Mouse (Mus musculus): ENCODE data around the gene Smim24. TPM values are rescaled to one million over a fixed set of nuclear protein-coding genes. Genes with fewer than 3 reads are reported as not detected.
A peak's percentile ranks its signal among the peaks of the same experiment; 100 is the strongest.

The Smim24 gene
- polyA plus RNA-seq, 1 experiment from 2014 or later: 1,233 TPM

GRCm38 (mm10) chr10:81367207-81367495 lies 25.7 kb upstream of the Smim24 start:
- peaks cover 67% of the 10 kb centered on the region for H3K36me3 ChIP-seq (ENCODE audit: control insufficient read depth, insufficient read depth)
- H3K9me3 ChIP-seq (ENCODE audit: control insufficient read depth): no peaks in the 10 kb centered on the region
- H3K4me2 ChIP-seq (replicated peaks; ENCODE audit: low read depth): no peak overlapping the region
- no peak overlapping the region for H3K27ac ChIP-seq (ENCODE audit: low read depth, low read length)
- no peak overlapping the region for H3K9ac ChIP-seq (ENCODE audit: low read depth, low read length)
- no peak for TF ChIP-seq CTCF (IDR thresholded peaks at IDR 0.05; ENCODE audit: low read depth)
- H3K4me1 ChIP-seq (replicated peaks; ENCODE audit: control insufficient read depth, insufficient read depth, low read length): peaks cover 32% of the 10 kb centered on the region
- no peak overlapping the region for H3K4me3 ChIP-seq (ENCODE audit: low read depth, low read length)
- no peaks in the 10 kb centered on the region for H3K27me3 ChIP-seq (replicated peaks; ENCODE audit: control insufficient read depth, insufficient read depth, low read length)
- no peak for ATAC-seq
- 89% methylated on average over 6 of the region's 6 CpGs for WGBS

- TF ChIP-seq CTCF (IDR thresholded peaks at IDR 0.05; ENCODE audit: low read depth): no peak
- Histone ChIP-seq H3K9ac (ENCODE audit: low read depth, low read length) (no peak overlapping the region), H3K4me1 (replicated peaks; ENCODE audit: control insufficient read depth, insufficient read depth, low read length) (peaks cover 11% of the 10 kb centered on the region), H3K4me2 (replicated peaks; ENCODE audit: low read depth) (no peak overlapping the region), H3K27me3 (replicated peaks; ENCODE audit: control insufficient read depth, insufficient read depth, low read length) (no peaks in the 10 kb centered on the region), H3K36me3 (ENCODE audit: control insufficient read depth, insufficient read depth) (peaks cover 46% of the 10 kb centered on the region), H3K9me3 (ENCODE audit: control insufficient read depth) (no peaks in the 10 kb centered on the region), H3K27ac (ENCODE audit: low read depth, low read length) (no peak overlapping the region), H3K4me3 (ENCODE audit: low read depth, low read length) (no peak overlapping the region)
- 90% methylated on average over 10 of the region's 10 CpGs for WGBS
- no peak for ATAC-seq
Measured at GRCm38 (mm10) chr10:81375322-81375721, 17.5 kb upstream of the Smim24 start.

GRCm38 (mm10) chr10:81376561-81377361 lies 16.1 kb upstream of the Smim24 start:
- Histone ChIP-seq H3K4me3 (ENCODE audit: low read depth, low read length) (peak overlapping the region; percentile 86), H3K36me3 (ENCODE audit: control insufficient read depth, insufficient read depth) (peaks cover 31% of the 10 kb centered on the region), H3K9me3 (ENCODE audit: control insufficient read depth) (no peaks in the 10 kb centered on the region), H3K27ac (ENCODE audit: low read depth, low read length) (no peak overlapping the region; the same call in 1 of the 2 replicates), H3K27me3 (replicated peaks; ENCODE audit: control insufficient read depth, insufficient read depth, low read length) (no peaks in the 10 kb centered on the region), H3K4me1 (replicated peaks; ENCODE audit: control insufficient read depth, insufficient read depth, low read length) (peaks cover 11% of the 10 kb centered on the region), H3K9ac (ENCODE audit: low read depth, low read length) (0 out of 2 replicates have a peak overlapping the region, but pooled peaks have one; percentile 91), H3K4me2 (replicated peaks; ENCODE audit: low read depth) (peak overlapping the region; percentile 93)
- ATAC-seq: no peak
- 17% methylated on average over 6 of the region's 6 CpGs for WGBS
- TF ChIP-seq CTCF (IDR thresholded peaks at IDR 0.05; ENCODE audit: low read depth): peak; percentile 31; the same call in 1 of the 2 replicates

GRCm38 (mm10) chr10:81377362-81377664 lies 15.5 kb upstream of the Smim24 start:
- Histone ChIP-seq H3K9ac (ENCODE audit: low read depth, low read length) (peak overlapping the region; percentile 91), H3K27me3 (replicated peaks; ENCODE audit: control insufficient read depth, insufficient read depth, low read length) (no peaks in the 10 kb centered on the region), H3K4me3 (ENCODE audit: low read depth, low read length) (peak overlapping the region; percentile 86), H3K36me3 (ENCODE audit: control insufficient read depth, insufficient read depth) (peaks cover 30% of the 10 kb centered on the region), H3K4me2 (replicated peaks; ENCODE audit: low read depth) (peak overlapping the region; percentile 93), H3K9me3 (ENCODE audit: control insufficient read depth) (no peaks in the 10 kb centered on the region), H3K4me1 (replicated peaks; ENCODE audit: control insufficient read depth, insufficient read depth, low read length) (peaks cover 11% of the 10 kb centered on the region), H3K27ac (ENCODE audit: low read depth, low read length) (no peak overlapping the region; the same call in 1 of the 2 replicates)
- TF ChIP-seq CTCF (IDR thresholded peaks at IDR 0.05; ENCODE audit: low read depth): no peak
- 29% methylated on average over 2 of the region's 2 CpGs for WGBS
- ATAC-seq: no peak

- ATAC-seq: no peak; the same call in 1 of the 2 replicates
- Histone ChIP-seq H3K4me3 (ENCODE audit: low read depth, low read length) (peak within 1 kb of the TSS; percentile 86), H3K27me3 (replicated peaks; ENCODE audit: control insufficient read depth, insufficient read depth, low read length) (no peaks in the 10 kb centered on the region), H3K4me1 (replicated peaks; ENCODE audit: control insufficient read depth, insufficient read depth, low read length) (peaks cover 11% of the 10 kb centered on the region), H3K4me2 (replicated peaks; ENCODE audit: low read depth) (peak within 1 kb of the TSS; percentile 93), H3K9ac (ENCODE audit: low read depth, low read length) (peak within 1 kb of the TSS; percentile 91), H3K9me3 (ENCODE audit: control insufficient read depth) (no peaks in the 10 kb centered on the region), H3K27ac (ENCODE audit: low read depth, low read length) (peak within 1 kb of the TSS; percentile 75), H3K36me3 (ENCODE audit: control insufficient read depth, insufficient read depth) (peaks cover 24% of the 10 kb centered on the region)
- 1% methylated on average over 42 of the region's 59 CpGs for WGBS
- TF ChIP-seq CTCF (IDR thresholded peaks at IDR 0.05; ENCODE audit: low read depth): no peak
Measured at GRCm38 (mm10) chr10:81377793-81378552, 14.9 kb upstream of the Smim24 start, which contains the start of gene Fzr1. Gene Fzr1, minus strand, starts transcription at chr10:81378516.

- peaks cover 17% of the 10 kb centered on the region for H3K36me3 ChIP-seq (ENCODE audit: control insufficient read depth, insufficient read depth)
- H3K9me3 ChIP-seq (ENCODE audit: control insufficient read depth): no peaks in the 10 kb centered on the region
- peaks cover 11% of the 10 kb centered on the region for H3K4me1 ChIP-seq (replicated peaks; ENCODE audit: control insufficient read depth, insufficient read depth, low read length)
- H3K4me2 ChIP-seq (replicated peaks; ENCODE audit: low read depth): peak overlapping the region; percentile 93
- WGBS: under 1% methylated on average over 46 of the region's 46 CpGs
- peak; percentile 89 for ATAC-seq
- H3K27me3 ChIP-seq (replicated peaks; ENCODE audit: control insufficient read depth, insufficient read depth, low read length): no peaks in the 10 kb centered on the region
- peak overlapping the region; percentile 75; the same call in 1 of the 2 replicates for H3K27ac ChIP-seq (ENCODE audit: low read depth, low read length)
- H3K9ac ChIP-seq (ENCODE audit: low read depth, low read length): 0 out of 2 replicates have a peak overlapping the region, but pooled peaks have one; percentile 91
- peak overlapping the region; percentile 86 for H3K4me3 ChIP-seq (ENCODE audit: low read depth, low read length)
- TF ChIP-seq CTCF (IDR thresholded peaks at IDR 0.05; ENCODE audit: low read depth): peak; percentile 26; the same call in 1 of the 2 replicates
Measured at GRCm38 (mm10) chr10:81378553-81379182, 14.2 kb upstream of the Smim24 start.

All from intestine, postnatal 0 days (tissue).